Mouse (Mus musculus) CH12.LX (cell line): Measurements from ENCODE around the gene Dicer1.

Experiments used
- CTCF ChIP-seq, 2 experiments: IDR thresholded peaks in 1 of 2; conservative IDR thresholded peaks in 1 of 2; 2 replicates each; pipeline ENCODE4 v1.5.1; 2011 to 2012; ENCODE audit warnings: low read depth in 2 of 2, low read length in 2 of 2, improper control_type of control experiment in 1 of 2, inconsistent platforms in 1 of 2, mild to moderate bottlenecking in 1 of 2, moderate library complexity in 1 of 2
- EP300 ChIP-seq: IDR thresholded peaks from 2 replicates; pipeline ENCODE4 v1.6.1; 2011; ENCODE audit warnings: low read length, improper control_type of control experiment

GRCm38 (mm10) chr12:104716409-104716808 lies 35.3 kb downstream of the Dicer1 start:
- TF ChIP-seq CTCF (conservative IDR thresholded peaks at IDR 0.05 in 1 of 2, IDR thresholded peaks at IDR 0.05 in 1 of 2; ENCODE audit: low read depth in 2 of 2, low read length in 2 of 2), result no peak
- no peak for TF ChIP-seq EP300
